Mouse (Mus musculus): ENCODE measurements around the gene Klhl11. TPM values are rescaled to one million over a fixed set of nuclear protein-coding genes. Genes with fewer than 3 reads are reported as not detected.

The Klhl11 gene
- 13.7 and 15.3 TPM in 2 replicates for polyA plus RNA-seq (2016; fragmentation: Nextera tagmentation; extraction: Ambion mirVana)

DNA sequence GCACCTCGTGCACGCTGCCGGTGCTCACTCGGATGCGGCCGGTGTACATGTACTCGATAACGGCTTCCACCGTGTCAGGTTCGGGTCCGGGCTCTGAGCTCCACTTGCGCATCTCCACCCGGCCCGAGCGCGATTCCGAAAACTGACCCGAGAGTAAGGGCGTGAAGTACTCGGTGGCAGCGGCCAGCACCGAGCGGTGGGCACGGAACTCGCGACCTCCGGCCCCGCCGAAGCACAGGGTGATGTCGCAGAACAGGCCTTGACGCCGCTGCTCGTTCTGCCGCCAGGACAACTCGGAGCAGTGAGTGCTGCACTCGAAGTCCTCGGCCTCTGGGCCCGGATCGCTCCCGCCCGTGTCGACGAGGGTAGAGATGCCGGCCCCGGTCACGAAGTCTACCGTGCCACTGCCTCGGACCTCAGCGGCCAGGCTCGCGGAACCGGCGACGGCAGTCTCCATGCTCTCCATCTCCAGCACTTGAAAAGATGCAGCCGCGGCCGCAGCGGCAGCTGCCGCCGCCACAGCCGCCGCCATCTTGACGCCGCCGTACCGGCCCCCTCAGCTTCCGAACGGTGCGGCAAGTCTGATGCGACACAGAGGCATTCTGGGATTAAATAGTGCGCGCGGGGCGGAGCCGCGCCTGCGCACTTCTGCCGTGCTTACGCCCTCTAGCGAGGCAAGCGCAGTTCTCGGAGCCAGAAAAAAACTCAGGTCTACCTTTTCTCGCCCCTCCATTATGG, at the start of gene Klhl11:
Gene Klhl11, minus strand, starts transcription at position 545 of the 738 bp plus-strand sequence.
- peak within 1 kb of the TSS; percentile 86 for H3K4me2 ChIP-seq (replicated peaks)
- no peaks in the 10 kb centered on the region for H3K27me3 ChIP-seq
- H3K27ac ChIP-seq (replicated peaks), result peak within 1 kb of the TSS; percentile 85
- H3K36me3 ChIP-seq, result peaks cover 22% of the 10 kb centered on the region
- WGBS, result under 1% methylated on average over 77 of the region's 83 CpGs
- H3K9ac ChIP-seq (replicated peaks), result peak within 1 kb of the TSS; percentile 94
- ATAC-seq (ENCODE audit: low FRiP score, low read depth), result peak; percentile 93
- H3K4me1 ChIP-seq, result peaks cover 20% of the 10 kb centered on the region
- H3K9me3 ChIP-seq, result no peaks in the 10 kb centered on the region
- peak within 1 kb of the TSS; percentile 94 for H3K4me3 ChIP-seq

DNA sequence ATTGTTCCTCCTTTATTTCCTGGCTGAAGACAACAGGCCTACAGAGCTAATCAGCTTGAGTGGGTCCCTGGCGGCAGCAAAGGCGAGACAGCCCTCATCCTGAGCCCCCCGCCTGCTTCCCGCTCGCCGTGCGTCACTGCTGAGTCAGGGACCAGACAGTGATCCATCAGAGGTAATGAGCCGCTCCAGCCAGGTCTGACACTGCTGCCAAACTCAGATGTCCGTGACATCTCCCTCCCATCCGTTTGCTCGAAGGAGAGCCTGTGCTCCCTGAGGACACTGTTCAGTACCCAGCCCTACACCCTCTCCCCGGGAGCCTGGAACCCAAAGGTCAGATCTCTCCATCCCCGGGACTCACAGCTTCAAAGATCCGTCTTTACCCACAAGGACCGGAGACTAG, 48.3 kb upstream of the Klhl11 start:
- 86% methylated on average over 15 of the region's 15 CpGs for WGBS
- H3K4me1 ChIP-seq, result peaks cover 20% of the 10 kb centered on the region
- no peak overlapping the region for H3K4me2 ChIP-seq (replicated peaks)
- H3K27ac ChIP-seq (replicated peaks), result no peak overlapping the region
- no peak overlapping the region for H3K9ac ChIP-seq (replicated peaks)
- H3K9me3 ChIP-seq, result no peaks in the 10 kb centered on the region
- ATAC-seq (ENCODE audit: low FRiP score, low read depth), result no peak
- no peaks in the 10 kb centered on the region for H3K27me3 ChIP-seq
- peaks cover 83% of the 10 kb centered on the region for H3K36me3 ChIP-seq
- H3K4me3 ChIP-seq, result no peak overlapping the region

DNA sequence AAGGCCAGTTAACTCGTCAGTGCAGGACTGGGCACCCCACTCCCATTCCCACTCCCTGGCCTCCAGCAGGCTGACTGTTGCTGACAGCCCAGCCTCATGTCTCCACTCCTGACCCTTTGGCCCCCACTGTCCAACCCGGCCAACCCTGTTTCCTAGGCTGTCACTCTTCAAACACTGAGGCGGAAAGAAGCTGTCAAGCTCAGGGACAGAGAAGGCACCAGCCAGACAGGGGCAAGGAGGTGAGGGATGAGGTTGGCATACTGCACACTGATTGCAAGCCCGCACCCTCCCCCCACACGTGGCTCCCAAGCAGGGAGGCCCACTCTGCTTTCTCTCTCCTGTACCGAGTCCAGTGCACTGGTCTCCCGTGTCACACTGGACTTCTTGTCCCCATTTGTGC, 46.6 kb upstream of the Klhl11 start:
- peaks cover 98% of the 10 kb centered on the region for H3K36me3 ChIP-seq
- no peak overlapping the region for H3K27ac ChIP-seq (replicated peaks)
- H3K4me1 ChIP-seq, result peaks cover 4% of the 10 kb centered on the region
- no peaks in the 10 kb centered on the region for H3K27me3 ChIP-seq
- ATAC-seq (ENCODE audit: low FRiP score, low read depth), result no peak
- no peaks in the 10 kb centered on the region for H3K9me3 ChIP-seq
- no peak overlapping the region for H3K4me3 ChIP-seq
- 88% methylated on average over 7 of the region's 7 CpGs for WGBS
- no peak overlapping the region for H3K4me2 ChIP-seq (replicated peaks)
- no peak overlapping the region for H3K9ac ChIP-seq (replicated peaks)

DNA sequence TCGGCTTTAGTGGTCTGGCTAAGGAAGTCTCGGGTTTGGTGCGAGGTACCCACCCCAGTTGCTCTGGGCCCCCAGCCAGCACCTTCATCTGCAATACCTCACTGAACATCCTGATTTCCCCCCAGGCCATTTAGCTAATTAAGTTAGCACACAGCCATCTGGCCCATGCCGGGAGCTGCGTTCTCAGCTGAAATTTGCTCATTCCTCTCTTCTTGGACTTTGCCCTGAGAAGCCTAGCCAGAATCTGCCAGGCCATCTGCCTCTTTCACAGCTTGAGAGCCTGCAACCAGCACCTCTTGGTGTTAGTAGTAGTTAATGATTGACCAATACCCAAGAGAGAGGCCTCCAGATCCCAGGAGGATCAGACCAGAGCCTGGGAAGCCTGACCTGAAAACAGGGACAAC, 45.6 kb upstream of the Klhl11 start:
- 79% methylated on average over 5 of the region's 5 CpGs for WGBS
- H3K4me1 ChIP-seq, result 0 out of 2 replicates have a peak, but pooled peaks cover 2% of the 10 kb centered on the region

DNA sequence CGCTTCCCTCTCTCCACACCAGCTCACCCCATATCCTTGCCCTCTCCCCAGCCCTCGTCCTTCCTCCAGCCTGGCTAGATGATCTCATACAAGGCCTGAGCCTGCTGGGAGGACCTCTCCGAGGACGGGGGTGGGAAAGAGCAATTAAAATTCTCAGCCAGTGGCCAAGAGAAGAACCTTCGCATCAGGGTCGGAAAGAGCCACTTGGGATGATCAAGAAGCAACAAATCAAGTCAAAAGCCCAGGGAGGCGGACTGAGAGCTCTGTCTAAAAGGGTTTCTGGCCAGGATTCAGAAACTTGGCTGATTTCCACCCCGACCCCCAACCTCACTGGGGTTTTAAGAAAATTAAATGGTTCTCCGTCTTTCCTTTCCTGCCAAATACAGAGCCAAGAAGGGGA, 43.8 kb upstream of the Klhl11 start:
- Histone ChIP-seq H3K4me3 (no peak overlapping the region), H3K9ac (replicated peaks) (no peak overlapping the region), H3K4me1 (0 out of 2 replicates have a peak, but pooled peaks cover 2% of the 10 kb centered on the region), H3K27me3 (no peaks in the 10 kb centered on the region), H3K4me2 (replicated peaks) (no peak overlapping the region), H3K9me3 (no peaks in the 10 kb centered on the region), H3K27ac (replicated peaks) (no peak overlapping the region), H3K36me3 (peaks cover 97% of the 10 kb centered on the region)
- WGBS, result 89% methylated on average over 9 of the region's 9 CpGs
- ATAC-seq (ENCODE audit: low FRiP score, low read depth), result no peak

More for the DNA sequence above, 45.6 kb upstream of the Klhl11 start:
- Histone ChIP-seq H3K9ac (replicated peaks) (no peak overlapping the region), H3K36me3 (peaks cover 98% of the 10 kb centered on the region), H3K27ac (replicated peaks) (no peak overlapping the region), H3K4me3 (no peak overlapping the region), H3K4me2 (replicated peaks) (no peak overlapping the region), H3K9me3 (no peaks in the 10 kb centered on the region), H3K27me3 (no peaks in the 10 kb centered on the region)
- ATAC-seq (ENCODE audit: low FRiP score, low read depth), result no peak

DNA sequence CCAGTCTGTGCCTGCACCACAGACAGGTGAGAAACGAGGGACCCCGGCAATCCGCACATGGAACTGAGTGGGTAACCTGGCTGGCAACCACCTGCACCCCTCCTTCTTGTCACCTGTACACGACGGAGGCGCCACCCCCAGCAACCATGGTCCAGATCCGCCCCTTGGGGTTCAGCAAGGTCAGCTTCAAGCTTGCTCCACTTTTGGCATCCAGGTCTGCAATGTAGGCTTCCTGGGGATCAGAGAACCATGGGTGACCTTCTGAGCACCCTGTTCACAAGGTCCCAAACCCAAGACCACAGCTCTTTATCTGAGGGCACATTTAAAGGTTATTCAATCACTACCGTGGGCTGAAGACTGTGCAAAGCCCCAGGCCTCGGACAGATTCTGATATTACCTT, 43.2 kb upstream of the Klhl11 start:
- Histone ChIP-seq H3K4me1 (0 out of 2 replicates have a peak, but pooled peaks cover 2% of the 10 kb centered on the region), H3K9me3 (no peaks in the 10 kb centered on the region), H3K27me3 (no peaks in the 10 kb centered on the region), H3K9ac (replicated peaks) (no peak overlapping the region), H3K36me3 (peaks cover 95% of the 10 kb centered on the region), H3K4me2 (replicated peaks) (no peak overlapping the region), H3K4me3 (no peak overlapping the region), H3K27ac (replicated peaks) (no peak overlapping the region)
- no peak for ATAC-seq (ENCODE audit: low FRiP score, low read depth)
- WGBS, result 92% methylated on average over 9 of the region's 9 CpGs

DNA sequence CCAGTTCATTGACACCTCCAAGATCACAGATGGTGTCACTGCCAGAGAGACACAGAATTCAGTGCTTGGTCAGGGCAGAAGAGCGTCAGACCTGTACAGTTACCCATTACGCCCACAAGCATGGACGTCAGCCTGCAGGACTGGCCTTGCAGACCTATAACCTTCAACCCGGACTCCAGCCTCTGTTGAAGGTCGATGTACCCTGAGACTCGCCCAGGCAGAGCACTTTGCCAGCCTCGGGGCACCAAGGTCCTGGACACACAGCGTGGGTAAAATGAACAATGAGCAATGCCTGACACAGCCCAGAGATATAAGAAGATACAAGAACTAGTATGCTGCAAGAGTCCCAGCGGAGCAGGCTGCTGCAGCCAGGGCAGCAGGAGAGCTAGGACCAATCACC, 42.5 kb upstream of the Klhl11 start:
- Histone ChIP-seq H3K4me2 (replicated peaks) (no peak overlapping the region), H3K27me3 (no peaks in the 10 kb centered on the region), H3K36me3 (peaks cover 93% of the 10 kb centered on the region), H3K27ac (replicated peaks) (no peak overlapping the region), H3K4me3 (no peak overlapping the region), H3K9me3 (no peaks in the 10 kb centered on the region), H3K9ac (replicated peaks) (no peak overlapping the region), H3K4me1 (0 out of 2 replicates have a peak, but pooled peaks cover 2% of the 10 kb centered on the region)
- ATAC-seq (ENCODE audit: low FRiP score, low read depth), result no peak
- 96% methylated on average over 9 of the region's 9 CpGs for WGBS

DNA sequence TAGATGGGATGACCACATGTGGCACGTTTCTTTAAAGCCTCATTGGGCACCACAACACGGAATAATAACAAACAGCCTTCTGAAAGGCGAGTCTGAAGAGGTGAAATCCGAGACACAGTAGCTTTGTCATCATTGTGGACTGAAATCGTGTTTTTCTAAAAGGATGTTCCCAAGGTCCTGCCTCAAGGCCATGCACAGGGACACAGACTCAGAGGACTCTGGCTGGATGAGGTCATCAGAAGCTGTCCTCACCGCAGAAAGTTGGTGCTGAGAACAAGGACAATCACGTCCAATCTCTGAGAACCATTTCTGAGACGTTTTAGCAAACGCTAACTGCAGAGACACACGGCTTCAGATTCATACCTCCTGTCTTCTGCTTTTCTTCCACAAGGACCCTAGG, 41.2 kb upstream of the Klhl11 start:
- Histone ChIP-seq H3K4me2 (replicated peaks) (no peak overlapping the region), H3K4me1 (0 out of 2 replicates have a peak, but pooled peaks cover 2% of the 10 kb centered on the region), H3K4me3 (no peak overlapping the region), H3K27ac (replicated peaks) (no peak overlapping the region), H3K27me3 (no peaks in the 10 kb centered on the region), H3K36me3 (peaks cover 92% of the 10 kb centered on the region), H3K9ac (replicated peaks) (no peak overlapping the region), H3K9me3 (no peaks in the 10 kb centered on the region)
- no peak for ATAC-seq (ENCODE audit: low FRiP score, low read depth)
- WGBS, result 88% methylated on average over 10 of the region's 10 CpGs

DNA sequence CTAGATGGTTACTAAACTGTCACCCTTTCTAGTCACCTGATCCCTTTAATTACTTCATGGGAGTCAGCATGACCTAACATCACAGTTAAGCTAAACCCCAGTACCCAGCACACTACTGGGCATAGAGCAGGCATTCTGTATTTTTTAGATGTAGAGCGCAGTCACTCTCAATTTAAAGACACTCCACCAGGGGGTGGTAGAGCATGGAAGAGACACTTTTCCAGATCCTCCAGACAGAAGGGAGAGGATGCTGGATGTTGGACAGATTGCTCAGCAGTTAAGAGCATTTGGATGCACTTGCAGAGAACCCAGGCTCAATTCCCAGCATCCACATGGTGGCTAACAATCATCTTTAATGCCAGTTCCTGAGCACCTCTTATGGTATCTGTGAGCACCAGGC, 39.8 kb upstream of the Klhl11 start:
- Histone ChIP-seq H3K4me3 (no peak overlapping the region), H3K36me3 (peaks cover 91% of the 10 kb centered on the region), H3K9me3 (no peaks in the 10 kb centered on the region), H3K4me2 (replicated peaks) (no peak overlapping the region), H3K27ac (replicated peaks) (no peak overlapping the region), H3K4me1 (no peaks in the 10 kb centered on the region), H3K9ac (replicated peaks) (no peak overlapping the region), H3K27me3 (no peaks in the 10 kb centered on the region)
- WGBS, result 92% methylated on average over 1 of the region's 1 CpGs
- no peak for ATAC-seq (ENCODE audit: low FRiP score, low read depth)

DNA sequence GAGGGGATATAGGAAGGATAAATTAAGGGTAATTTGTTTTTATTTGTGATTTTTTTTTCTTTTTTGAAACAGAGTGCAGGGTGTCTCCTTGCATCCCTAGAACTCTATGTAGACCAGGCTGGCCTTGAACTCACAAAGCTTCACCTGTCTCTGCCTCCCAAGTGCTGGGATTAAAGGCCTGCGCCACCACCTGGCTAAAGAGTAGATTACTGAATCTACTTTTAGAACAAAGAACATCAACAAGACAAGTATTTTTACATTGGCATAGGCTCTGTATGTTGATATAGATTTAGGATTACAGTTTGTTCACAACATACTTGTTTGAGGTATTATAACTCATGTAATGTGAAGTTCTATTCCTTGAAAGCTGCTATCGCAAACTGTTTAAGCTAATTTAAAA, 38.0 kb upstream of the Klhl11 start:
- no peaks in the 10 kb centered on the region for H3K27me3 ChIP-seq
- 93% methylated on average over 2 of the region's 2 CpGs for WGBS
- peaks cover 92% of the 10 kb centered on the region for H3K36me3 ChIP-seq
- H3K9me3 ChIP-seq, result no peaks in the 10 kb centered on the region
- ATAC-seq (ENCODE audit: low FRiP score, low read depth), result no peak
- no peak overlapping the region for H3K27ac ChIP-seq (replicated peaks)
- H3K4me1 ChIP-seq, result no peaks in the 10 kb centered on the region
- H3K4me2 ChIP-seq (replicated peaks), result no peak overlapping the region
- no peak overlapping the region for H3K9ac ChIP-seq (replicated peaks)
- no peak overlapping the region for H3K4me3 ChIP-seq

DNA sequence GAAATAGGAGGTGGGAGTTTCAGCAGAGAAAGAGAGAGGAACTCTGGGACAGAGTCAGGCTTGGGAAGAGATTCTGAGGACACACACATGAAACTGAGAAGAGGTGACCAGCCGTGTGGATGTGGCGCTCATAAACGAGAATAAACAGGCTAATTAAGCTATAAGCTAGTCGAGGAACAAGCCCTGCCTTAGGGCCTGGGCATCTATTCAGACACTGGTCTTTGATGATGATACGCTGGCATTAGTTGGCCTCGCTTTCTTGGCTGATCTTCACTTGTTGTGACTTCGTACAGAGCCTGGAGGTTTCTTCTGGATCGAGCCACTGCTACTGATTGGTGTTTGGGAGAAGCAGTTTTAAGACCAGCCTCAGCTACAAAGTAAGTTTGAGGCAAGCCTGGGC, 33.5 kb upstream of the Klhl11 start:
- H3K9ac ChIP-seq (replicated peaks), result no peak overlapping the region
- H3K36me3 ChIP-seq, result peaks cover 88% of the 10 kb centered on the region
- H3K9me3 ChIP-seq, result no peaks in the 10 kb centered on the region
- 97% methylated on average over 8 of the region's 8 CpGs for WGBS
- no peak for ATAC-seq (ENCODE audit: low FRiP score, low read depth)
- H3K27me3 ChIP-seq, result no peaks in the 10 kb centered on the region
- no peak overlapping the region for H3K4me2 ChIP-seq (replicated peaks)
- H3K4me3 ChIP-seq, result no peak overlapping the region
- no peak overlapping the region for H3K27ac ChIP-seq (replicated peaks)
- H3K4me1 ChIP-seq, result peaks cover 8% of the 10 kb centered on the region; the same call in 1 of the 2 replicates

DNA sequence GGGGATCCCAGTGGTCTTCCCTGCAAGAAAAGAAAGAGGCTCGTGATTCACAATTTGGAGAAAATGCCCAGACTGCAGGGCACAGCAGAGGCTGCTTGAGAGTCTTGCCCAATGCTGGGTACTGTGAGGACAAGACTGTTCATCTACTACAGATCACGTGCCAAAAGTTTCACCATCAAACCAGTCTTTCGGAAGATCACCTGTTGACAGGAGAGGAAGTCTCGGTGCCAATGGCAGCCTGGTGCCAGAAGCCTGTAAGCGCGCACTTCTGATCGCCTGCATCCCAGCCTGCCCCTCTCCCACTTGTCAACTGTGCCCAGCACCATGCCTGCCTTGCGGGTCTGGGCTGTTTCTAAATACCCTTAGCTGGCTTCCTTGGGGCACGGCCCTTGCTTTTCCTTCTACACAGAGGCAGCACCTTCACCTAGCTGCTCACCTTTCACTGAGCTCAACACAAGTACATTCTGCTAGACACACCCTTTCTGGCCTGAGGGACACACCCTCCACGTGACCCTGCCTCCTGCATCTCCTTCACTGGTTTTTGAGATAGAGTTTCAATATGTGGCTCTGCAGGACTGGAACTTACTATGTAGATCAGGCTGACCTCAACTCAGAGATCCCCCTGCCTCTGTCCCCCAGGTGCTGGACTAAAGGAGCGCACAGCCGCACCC, 32.6 kb upstream of the Klhl11 start:
- Histone ChIP-seq H3K27ac (replicated peaks) (no peak overlapping the region), H3K36me3 (peaks cover 92% of the 10 kb centered on the region), H3K4me1 (peaks cover 8% of the 10 kb centered on the region; the same call in 1 of the 2 replicates), H3K27me3 (no peaks in the 10 kb centered on the region), H3K4me3 (no peak overlapping the region), H3K4me2 (replicated peaks) (no peak overlapping the region), H3K9me3 (no peaks in the 10 kb centered on the region), H3K9ac (replicated peaks) (no peak overlapping the region)
- 94% methylated on average over 12 of the region's 12 CpGs for WGBS
- ATAC-seq (ENCODE audit: low FRiP score, low read depth), result no peak

All from midbrain, embryonic 12.5 days (tissue).